Mouse (Mus musculus) thymus, adult 2 months (tissue): ENCODE measurements around the gene Acyp1. TPM values are rescaled to one million over a fixed set of nuclear protein-coding genes. Genes with fewer than 3 reads are reported as not detected.

Experiments
- DNase-seq: peaks from one replicate; pipeline ENCODE4 v3.0.0; 2021
- H3K27ac ChIP-seq: fragments of 200-500 bp; 2 replicates; pipeline ENCODE4 v1.5.1; 2012; ENCODE audit warnings: low read length, control low read depth; ENCODE audit not compliant: control insufficient read depth, insufficient read depth
- H3K27me3 ChIP-seq: fragments of 200-500 bp; 2 replicates; pipeline ENCODE4 v1.6.1; 2012; ENCODE audit warnings: mild to moderate bottlenecking, low read length, moderate library complexity, mixed read lengths; ENCODE audit not compliant: control insufficient read depth, insufficient read depth
- H3K36me3 ChIP-seq: fragments of 200-500 bp; 2 replicates; pipeline ENCODE4 v1.6.1; 2012; ENCODE audit warnings: mild to moderate bottlenecking, low read length, moderate library complexity; ENCODE audit not compliant: control insufficient read depth, insufficient read depth
- H3K4me1 ChIP-seq: fragments of 200-500 bp; replicated peaks from 2 replicates; pipeline ENCODE4 v1.6.1; 2012; ENCODE audit warnings: low read length; ENCODE audit not compliant: control insufficient read depth, insufficient read depth
- H3K4me3 ChIP-seq: fragments of 200-500 bp; 2 replicates; pipeline ENCODE4 v1.5.1; 2012; ENCODE audit warnings: mild to moderate bottlenecking, low read length, control low read depth, moderate library complexity; ENCODE audit not compliant: control insufficient read depth, insufficient read depth
- CTCF ChIP-seq: fragments of 200-500 bp; IDR thresholded peaks from 2 replicates; pipeline ENCODE4 v1.5.1; 2012; ENCODE audit warnings: mild to moderate bottlenecking, control low read depth, low read length, moderate library complexity, borderline replicate concordance; ENCODE audit not compliant: control insufficient read depth, poor library complexity, insufficient read depth; ENCODE audit errors: extremely low read depth
- POLR2A ChIP-seq: fragments of 200-500 bp; IDR thresholded peaks from 2 replicates; pipeline ENCODE4 v1.6.1; 2012; ENCODE audit warnings: mild to moderate bottlenecking, low read length, control low read depth, moderate library complexity; ENCODE audit not compliant: control insufficient read depth, poor library complexity, insufficient read depth; ENCODE audit errors: extremely low read depth
- WGBS: fragments of 180-500 bp; shearing (Covaris S2); methylation state at CpG from one replicate; pipeline ENCODE4 v1.1.7; 2018; 5-methylcytosine and 5-hydroxymethylcytosine counted together
- polyA plus RNA-seq: library from polyadenylated mRNA; depleted of rRNA; stranded (reverse); fragments of >200 nt; gene quantifications from 2 replicates; pipeline ENCODE4 v1.2.3, GENCODE M21; 2012

The Acyp1 gene
- polyA plus RNA-seq, 1 experiment, result 15.3 TPM

- Histone ChIP-seq H3K27ac (no peak overlapping the region; the same call in 1 of the 2 replicates), H3K27me3 (no peaks in the 10 kb centered on the region), H3K36me3 (peaks cover 7% of the 10 kb centered on the region; the same call in 1 of the 2 replicates), H3K4me1 (peaks cover 4% of the 10 kb centered on the region), H3K4me3 (no peak overlapping the region)
- TF ChIP-seq POLR2A (no peak), CTCF (0 out of 2 replicates have a peak, but pooled peaks have one; percentile 15)
- DNase-seq, result no peak
- 96% methylated on average over 10 of the region's 10 CpGs for WGBS
Measured at GRCm38 (mm10) chr12:85278919-85279318, 9.3 kb downstream of the Acyp1 start.

GRCm38 (mm10) chr12:85276273-85276672 is 12.0 kb downstream of the Acyp1 start:
- no peak for DNase-seq
- WGBS, result 95% methylated on average over 5 of the region's 5 CpGs
- no peaks in the 10 kb centered on the region for H3K27me3 ChIP-seq

GRCm38 (mm10) chr12:85273508-85273907 is 14.7 kb downstream of the Acyp1 start:
- Histone ChIP-seq H3K36me3 (peaks cover 7% of the 10 kb centered on the region; the same call in 1 of the 2 replicates), H3K27ac (no peak overlapping the region), H3K4me3 (no peak overlapping the region), H3K27me3 (no peaks in the 10 kb centered on the region), H3K4me1 (no peaks in the 10 kb centered on the region)
- no peak for TF ChIP-seq POLR2A
- no peak for TF ChIP-seq CTCF
- no peak for DNase-seq
- 95% methylated on average over 10 of the region's 10 CpGs for WGBS

More at GRCm38 (mm10) chr12:85276273-85276672, 12.0 kb downstream of the Acyp1 start:
- Histone ChIP-seq H3K4me3 (no peak overlapping the region), H3K4me1 (peaks cover 4% of the 10 kb centered on the region), H3K36me3 (peaks cover 7% of the 10 kb centered on the region; the same call in 1 of the 2 replicates), H3K27ac (no peak overlapping the region)
- TF ChIP-seq POLR2A, result no peak
- no peak for TF ChIP-seq CTCF

GRCm38 (mm10) chr12:85271843-85272206 is 16.4 kb downstream of the Acyp1 start:
- Histone ChIP-seq H3K36me3 (peaks cover 7% of the 10 kb centered on the region; the same call in 1 of the 2 replicates), H3K4me3 (no peak overlapping the region), H3K4me1 (no peaks in the 10 kb centered on the region), H3K27ac (no peak overlapping the region), H3K27me3 (no peaks in the 10 kb centered on the region)
- TF ChIP-seq CTCF (no peak), POLR2A (no peak)
- WGBS, result 83% methylated on average over 4 of the region's 4 CpGs
- DNase-seq, result no peak

GRCm38 (mm10) chr12:85271132-85271842 is 17.0 kb downstream of the Acyp1 start:
- Histone ChIP-seq H3K27me3 (no peaks in the 10 kb centered on the region), H3K27ac (no peak overlapping the region), H3K36me3 (peaks cover 7% of the 10 kb centered on the region; the same call in 1 of the 2 replicates), H3K4me3 (no peak overlapping the region), H3K4me1 (no peaks in the 10 kb centered on the region)
- DNase-seq, result no peak
- TF ChIP-seq CTCF, result no peak
- TF ChIP-seq POLR2A, result no peak
- WGBS, result 69% methylated on average over 7 of the region's 7 CpGs

- WGBS, result under 1% methylated on average over 35 of the region's 35 CpGs
- peaks cover 3% of the 10 kb centered on the region; the same call in 1 of the 2 replicates for H3K36me3 ChIP-seq
- DNase-seq, result peak; percentile 86
- H3K4me3 ChIP-seq, result peak within 1 kb of the TSS; percentile 82
- H3K27me3 ChIP-seq, result no peaks in the 10 kb centered on the region
- peak; percentile 78 for TF ChIP-seq POLR2A
- TF ChIP-seq CTCF, result peak; percentile 78
- no peak within 1 kb of the TSS for H3K27ac ChIP-seq
- no peaks in the 10 kb centered on the region for H3K4me1 ChIP-seq
Measured at GRCm38 (mm10) chr12:85270319-85270718, 17.9 kb downstream of the Acyp1 start, which contains the start of gene Mlh3. Gene Mlh3 (minus strand): TSS chr12:85270599.
